Mouse (Mus musculus): ENCODE results near the gene Evl. TPM values are rescaled to one million over a fixed set of nuclear protein-coding genes. Genes with fewer than 3 reads are reported as not detected.
"Not testable (repeated sequence)": the region's sequence is repeated elsewhere in the genome, so short reads cannot be mapped to it uniquely, and the experiment has no call there.

The Evl gene
- polyA plus RNA-seq, 1 experiment = 80.6 TPM

GRCm38 (mm10) chr12:108709386-108709785, 154.9 kb downstream of the Evl start:
- Histone ChIP-seq H3K27ac (ENCODE audit: control insufficient read depth, insufficient read depth, low read depth, low read length, poor library complexity) (no peak overlapping the region), H3K4me1 (ENCODE audit: control insufficient read depth, insufficient read depth, low read length) (no peaks in the 10 kb centered on the region), H3K4me3 (replicated peaks; ENCODE audit: control insufficient read depth, low read depth, low read length) (no peak overlapping the region)
- TF ChIP-seq POLR2A (IDR thresholded peaks at IDR 0.05; ENCODE audit: borderline replicate concordance, control insufficient read depth, low read depth, low read length) = no peak
- WGBS = 81% methylated on average over 6 of the region's 6 CpGs

DNA sequence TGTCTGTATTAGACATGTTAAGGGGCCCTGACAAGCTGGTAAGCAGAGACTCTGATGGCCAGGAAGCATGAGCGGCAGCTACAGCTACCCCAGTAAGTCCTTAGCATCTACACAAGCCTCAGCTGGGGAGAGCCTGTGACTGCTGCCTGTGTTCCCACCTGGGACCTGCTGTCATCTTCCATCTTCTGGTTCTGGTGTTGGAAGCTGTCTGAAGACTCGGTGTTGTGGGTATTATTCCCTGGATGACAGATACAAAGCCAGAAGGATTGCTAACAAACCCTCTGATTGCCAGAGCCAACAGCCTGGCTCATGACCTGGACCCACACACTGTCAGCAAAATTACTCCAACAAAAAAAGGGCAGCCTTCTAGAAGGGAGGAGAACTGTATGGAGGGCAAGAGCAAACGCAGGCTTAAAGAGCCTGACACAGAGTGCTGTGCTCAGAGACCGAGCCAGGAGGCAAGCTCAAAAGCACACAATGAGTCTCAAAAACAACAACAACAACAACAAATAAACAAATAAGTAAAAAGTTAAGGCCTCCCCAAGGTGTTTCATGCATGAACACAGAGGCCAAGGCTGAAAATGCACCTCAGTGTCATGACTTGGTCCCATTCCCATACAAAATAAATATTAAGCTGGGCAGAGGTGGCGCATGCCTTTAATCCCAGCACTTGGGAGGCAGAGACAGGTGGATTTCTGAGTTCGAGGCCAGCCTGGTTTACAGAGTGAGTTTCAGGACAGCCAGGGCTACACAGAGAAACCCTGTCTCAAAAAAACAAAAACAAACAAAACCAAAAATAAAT, 155.6 kb downstream of the Evl start:
- Histone ChIP-seq H3K27ac (ENCODE audit: control insufficient read depth, insufficient read depth, low read depth, low read length, poor library complexity) (no peak overlapping the region), H3K4me3 (replicated peaks; ENCODE audit: control insufficient read depth, low read depth, low read length) (no peak overlapping the region), H3K4me1 (ENCODE audit: control insufficient read depth, insufficient read depth, low read length) (no peaks in the 10 kb centered on the region)
- WGBS = 83% methylated on average over 6 of the region's 6 CpGs
- TF ChIP-seq POLR2A (IDR thresholded peaks at IDR 0.05; ENCODE audit: borderline replicate concordance, control insufficient read depth, low read depth, low read length) = no peak
- no peak for TF ChIP-seq CTCF (IDR thresholded peaks at IDR 0.05; ENCODE audit: control insufficient read depth, insufficient read depth, low read length)

DNA sequence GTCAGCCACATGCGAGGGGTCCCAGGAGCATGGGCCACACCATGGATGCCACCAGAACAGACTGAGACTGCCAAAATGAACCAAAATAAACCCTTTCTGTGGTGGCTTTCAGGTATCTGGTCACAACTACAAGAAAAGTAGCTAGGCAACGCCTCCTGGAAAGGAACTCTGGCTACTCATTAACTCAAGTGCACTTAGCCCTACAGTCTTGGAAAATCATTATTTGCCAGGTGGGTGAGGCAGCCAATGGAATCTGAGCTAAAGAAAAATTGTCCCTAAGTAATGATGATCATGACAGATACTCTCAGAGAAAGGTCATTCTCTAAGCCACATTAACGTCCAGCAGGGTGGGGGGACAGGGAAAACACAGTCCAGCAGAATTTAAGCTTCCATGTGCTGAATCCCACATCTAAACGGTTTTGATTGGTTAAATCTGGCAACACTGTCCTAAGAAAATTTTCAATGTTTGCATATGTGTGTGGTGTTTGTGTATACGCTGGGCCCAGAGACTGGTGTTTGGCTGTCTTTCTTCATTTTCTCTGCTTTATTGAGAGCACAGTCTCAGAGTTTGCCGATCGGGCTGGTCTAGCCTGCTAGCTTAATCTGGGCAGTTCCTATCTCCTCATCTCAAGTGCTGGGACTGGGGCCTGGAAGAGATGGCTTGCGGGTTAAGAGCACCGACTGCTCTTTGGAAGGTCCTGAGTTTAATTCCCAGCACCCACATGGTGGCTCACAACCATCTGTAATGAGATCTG, 156.5 kb downstream of the Evl start:
- no peak for TF ChIP-seq CTCF (IDR thresholded peaks at IDR 0.05; ENCODE audit: control insufficient read depth, insufficient read depth, low read length)
- no peak for TF ChIP-seq POLR2A (IDR thresholded peaks at IDR 0.05; ENCODE audit: borderline replicate concordance, control insufficient read depth, low read depth, low read length)
- H3K27ac ChIP-seq (ENCODE audit: control insufficient read depth, insufficient read depth, low read depth, low read length, poor library complexity) = no peak overlapping the region
- 81% methylated on average over 9 of the region's 9 CpGs for WGBS
- H3K4me1 ChIP-seq (ENCODE audit: control insufficient read depth, insufficient read depth, low read length) = no peaks in the 10 kb centered on the region
- no peak overlapping the region for H3K4me3 ChIP-seq (replicated peaks; ENCODE audit: control insufficient read depth, low read depth, low read length)

DNA sequence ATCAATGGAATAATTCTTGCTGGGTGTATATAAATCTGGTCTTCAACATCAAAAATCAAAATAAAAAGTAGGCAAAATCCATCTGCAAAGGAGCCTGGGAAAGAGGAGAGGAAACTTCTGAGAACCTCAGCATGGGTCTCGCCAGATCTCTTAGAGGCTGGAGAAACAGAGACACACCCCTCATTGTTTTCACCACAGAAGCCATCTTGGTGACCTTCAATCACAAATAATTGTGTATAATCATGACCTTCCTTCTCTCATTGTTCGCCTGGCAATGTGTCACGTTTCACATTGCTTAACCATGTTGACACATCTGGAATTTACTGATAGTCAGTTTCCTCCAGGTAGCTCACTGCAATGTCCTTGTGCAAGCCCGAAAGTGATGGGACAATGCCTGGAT, 158.0 kb downstream of the Evl start:
- whole genome bisulfite sequencing = 54% methylated on average over 4 of the region's 4 CpGs
- H3K4me1 ChIP-seq (ENCODE audit: control insufficient read depth, insufficient read depth, low read length) = no peaks in the 10 kb centered on the region
- H3K27ac ChIP-seq (ENCODE audit: control insufficient read depth, insufficient read depth, low read depth, low read length, poor library complexity) = no peak overlapping the region
- H3K4me3 ChIP-seq (replicated peaks; ENCODE audit: control insufficient read depth, low read depth, low read length) = no peak overlapping the region
- TF ChIP-seq POLR2A (IDR thresholded peaks at IDR 0.05; ENCODE audit: borderline replicate concordance, control insufficient read depth, low read depth, low read length) (no peak), CTCF (IDR thresholded peaks at IDR 0.05; ENCODE audit: control insufficient read depth, insufficient read depth, low read length) (no peak)

GRCm38 (mm10) chr12:108713972-108714371, 159.5 kb downstream of the Evl start:
- not testable (repeated sequence) for H3K4me1 ChIP-seq (ENCODE audit: control insufficient read depth, insufficient read depth, low read length); H3K27ac ChIP-seq (ENCODE audit: control insufficient read depth, insufficient read depth, low read depth, low read length, poor library complexity); H3K4me3 ChIP-seq (replicated peaks; ENCODE audit: control insufficient read depth, low read depth, low read length)
- WGBS = 88% methylated on average over 14 of the region's 14 CpGs

DNA sequence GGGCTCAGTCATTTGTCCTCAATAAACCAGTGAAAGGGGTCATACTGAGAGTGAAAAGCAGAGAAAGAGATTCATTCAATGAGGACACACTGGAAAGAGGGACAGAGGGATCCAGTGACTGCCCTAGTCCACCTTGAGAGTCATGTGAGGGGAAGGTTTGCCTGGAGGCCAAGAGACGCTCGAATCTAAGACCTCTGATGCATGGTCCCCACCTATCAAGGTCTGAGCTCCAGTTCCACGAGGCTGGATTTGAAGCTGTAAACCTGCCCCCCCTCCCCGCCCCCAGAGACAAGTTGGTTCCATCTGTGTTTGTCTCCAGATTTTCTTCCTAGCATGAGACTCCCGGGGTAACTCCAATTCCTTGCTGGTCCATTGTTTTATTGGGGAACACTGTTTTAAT, 161.3 kb downstream of the Evl start:
- H3K4me3 ChIP-seq (replicated peaks; ENCODE audit: control insufficient read depth, low read depth, low read length) = no peak overlapping the region
- WGBS = 82% methylated on average over 5 of the region's 5 CpGs
- no peaks in the 10 kb centered on the region for H3K4me1 ChIP-seq (ENCODE audit: control insufficient read depth, insufficient read depth, low read length)
- TF ChIP-seq POLR2A (IDR thresholded peaks at IDR 0.05; ENCODE audit: borderline replicate concordance, control insufficient read depth, low read depth, low read length) = no peak
- no peak for TF ChIP-seq CTCF (IDR thresholded peaks at IDR 0.05; ENCODE audit: control insufficient read depth, insufficient read depth, low read length)
- no peak overlapping the region for H3K27ac ChIP-seq (ENCODE audit: control insufficient read depth, insufficient read depth, low read depth, low read length, poor library complexity)

DNA sequence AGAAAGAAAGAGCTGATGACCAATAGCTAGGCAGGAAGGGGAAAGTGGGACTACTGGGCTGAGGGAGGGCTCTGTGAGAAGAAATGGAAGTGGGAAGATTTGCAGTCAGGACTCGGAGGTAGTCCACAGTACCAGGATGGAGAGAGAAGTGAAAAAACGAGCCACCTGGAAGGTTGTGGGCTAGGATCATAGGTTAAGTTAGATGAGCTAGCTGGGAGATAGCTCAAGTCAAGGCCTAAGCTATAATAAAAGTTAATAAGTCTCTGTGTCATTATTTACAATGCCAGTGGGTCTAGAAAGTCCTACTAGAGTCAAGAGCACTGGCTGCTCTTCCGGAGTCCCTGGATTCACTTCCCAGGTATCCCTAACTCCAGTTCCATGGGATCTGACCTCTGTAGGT, 164.0 kb downstream of the Evl start:
- Histone ChIP-seq H3K4me1 (ENCODE audit: control insufficient read depth, insufficient read depth, low read length) (no peaks in the 10 kb centered on the region), H3K4me3 (replicated peaks; ENCODE audit: control insufficient read depth, low read depth, low read length) (no peak overlapping the region), H3K27ac (ENCODE audit: control insufficient read depth, insufficient read depth, low read depth, low read length, poor library complexity) (no peak overlapping the region)
- 71% methylated on average over 3 of the region's 3 CpGs for WGBS
- no peak for TF ChIP-seq CTCF (IDR thresholded peaks at IDR 0.05; ENCODE audit: control insufficient read depth, insufficient read depth, low read length)
- no peak for TF ChIP-seq POLR2A (IDR thresholded peaks at IDR 0.05; ENCODE audit: borderline replicate concordance, control insufficient read depth, low read depth, low read length)

- Histone ChIP-seq H3K4me3 (replicated peaks; ENCODE audit: control insufficient read depth, low read depth, low read length) (no peak overlapping the region), H3K4me1 (ENCODE audit: control insufficient read depth, insufficient read depth, low read length) (no peaks in the 10 kb centered on the region), H3K27ac (ENCODE audit: control insufficient read depth, insufficient read depth, low read depth, low read length, poor library complexity) (no peak overlapping the region)
- no peak for TF ChIP-seq POLR2A (IDR thresholded peaks at IDR 0.05; ENCODE audit: borderline replicate concordance, control insufficient read depth, low read depth, low read length)
- TF ChIP-seq CTCF (IDR thresholded peaks at IDR 0.05; ENCODE audit: control insufficient read depth, insufficient read depth, low read length) = no peak
- 87% methylated on average over 4 of the region's 4 CpGs for WGBS
Measured at GRCm38 (mm10) chr12:108722464-108722863, 167.9 kb downstream of the Evl start.
